Mouse (Mus musculus) hindbrain, embryonic 11.5 days (tissue): Measurements from ENCODE around the gene Srf. TPM values are rescaled to one million over a fixed set of nuclear protein-coding genes. Genes with fewer than 3 reads are reported as not detected.

Experiments used
- ATAC-seq: fragments of 200-750 bp; cut with Nextera tagmentation; 2 replicates; pipeline ENCODE4 v1.8.0; 2017; ENCODE audit warnings: mild to moderate bottlenecking, moderate TSS enrichment, moderate library complexity; ENCODE audit not compliant: low FRiP score
- DNase-seq: peaks from one replicate; pipeline ENCODE4 v3.0.0-alpha.2; 2015; ENCODE audit warnings: low spot score
- H3K27ac ChIP-seq: fragments of 300-500 bp; sonication (generic); 2 replicates; pipeline ENCODE4 v1.5.1; 2014; ENCODE audit warnings: mild to moderate bottlenecking, low read depth, low read length
- H3K27me3 ChIP-seq: fragments of 300-500 bp; sonication (generic); 2 replicates; pipeline ENCODE4 v1.6.1; 2014; ENCODE audit warnings: mild to moderate bottlenecking, low read length, moderate library complexity, mixed read lengths; ENCODE audit not compliant: control insufficient read depth, insufficient read depth
- H3K36me3 ChIP-seq: fragments of 300-500 bp; sonication (generic); 2 replicates; pipeline ENCODE4 v1.6.1; 2014; ENCODE audit warnings: mild to moderate bottlenecking, low read length, moderate library complexity, mixed read lengths; ENCODE audit not compliant: control insufficient read depth, insufficient read depth
- H3K4me1 ChIP-seq: fragments of 300-500 bp; sonication (generic); replicated peaks from 2 replicates; pipeline ENCODE4 v1.6.1; 2014; ENCODE audit warnings: low read length, mixed read lengths; ENCODE audit not compliant: control insufficient read depth, insufficient read depth
- H3K4me2 ChIP-seq: fragments of 300-500 bp; sonication (generic); replicated peaks from 2 replicates; pipeline ENCODE4 v1.6.1; 2014; ENCODE audit warnings: mild to moderate bottlenecking, low read depth, low read length
- H3K4me3 ChIP-seq: fragments of 300-500 bp; sonication (generic); 2 replicates; pipeline ENCODE4 v1.5.1; 2014; ENCODE audit warnings: low read depth, low read length
- H3K9ac ChIP-seq: fragments of 300-500 bp; sonication (generic); 2 replicates; pipeline ENCODE4 v1.6.1; 2014; ENCODE audit warnings: low read depth, low read length
- H3K9me3 ChIP-seq: fragments of 300-500 bp; sonication (generic); 2 replicates; pipeline ENCODE4 v1.6.1; 2016; ENCODE audit warnings: low read length; ENCODE audit not compliant: control insufficient read depth
- WGBS: fragments of 180-500 bp; shearing (Covaris S2); extraction: QIAGEN DNeasy Blood & Tissue Kit; methylation state at CpG from one replicate; pipeline ENCODE4 v1.1.7; 2014; 5-methylcytosine and 5-hydroxymethylcytosine counted together
- polyA plus RNA-seq: library from polyadenylated mRNA; unstranded; fragments of >200 nt; fragmentation: Nextera tagmentation; extraction: Ambion mirVana; gene quantifications from 2 replicates; pipeline ENCODE4 v1.2.1, GENCODE M21; 2014

Srf gene
- polyA plus RNA-seq, 1 experiment from 2014 or later = 8.2 TPM

GRCm38 (mm10) chr17:46520385-46520979 is 35.5 kb downstream of the Srf start:
- Histone ChIP-seq H3K9ac (no peak overlapping the region), H3K4me3 (no peak overlapping the region), H3K36me3 (no peaks in the 10 kb centered on the region), H3K4me1 (no peaks in the 10 kb centered on the region), H3K27me3 (peaks cover 4% of the 10 kb centered on the region; the same call in 1 of the 2 replicates), H3K9me3 (no peaks in the 10 kb centered on the region), H3K27ac (no peak overlapping the region), H3K4me2 (no peak overlapping the region; the same call in 1 of the 2 replicates)
- WGBS = 46% methylated on average over 25 of the region's 25 CpGs
- ATAC-seq = no peak
- peak; percentile 26 for DNase-seq

GRCm38 (mm10) chr17:46519971-46520370 is 36.0 kb downstream of the Srf start:
- Histone ChIP-seq H3K36me3 (no peaks in the 10 kb centered on the region), H3K4me1 (no peaks in the 10 kb centered on the region), H3K9me3 (no peaks in the 10 kb centered on the region), H3K4me3 (no peak overlapping the region), H3K9ac (no peak overlapping the region), H3K27ac (no peak overlapping the region), H3K4me2 (no peak overlapping the region; the same call in 1 of the 2 replicates), H3K27me3 (peaks cover 4% of the 10 kb centered on the region; the same call in 1 of the 2 replicates)
- DNase-seq (no peak), ATAC-seq (no peak)
- WGBS = 59% methylated on average over 10 of the region's 10 CpGs

- DNase-seq (no peak), ATAC-seq (no peak)
- Histone ChIP-seq H3K27me3 (no peaks in the 10 kb centered on the region), H3K9ac (no peak overlapping the region), H3K4me3 (no peak overlapping the region), H3K27ac (no peak overlapping the region), H3K4me1 (no peaks in the 10 kb centered on the region), H3K4me2 (no peak overlapping the region), H3K36me3 (no peaks in the 10 kb centered on the region), H3K9me3 (no peaks in the 10 kb centered on the region)
- 63% methylated on average over 2 of the region's 2 CpGs for WGBS
Measured at GRCm38 (mm10) chr17:46513329-46513728, 42.6 kb downstream of the Srf start.

- Histone ChIP-seq H3K4me2 (no peak overlapping the region), H3K9me3 (no peaks in the 10 kb centered on the region), H3K27ac (no peak overlapping the region), H3K9ac (no peak overlapping the region), H3K4me1 (no peaks in the 10 kb centered on the region), H3K4me3 (no peak overlapping the region), H3K36me3 (no peaks in the 10 kb centered on the region), H3K27me3 (no peaks in the 10 kb centered on the region)
- ATAC-seq (peak; percentile 53), DNase-seq (peak; percentile 54)
- WGBS = 45% methylated on average over 11 of the region's 11 CpGs
Measured at GRCm38 (mm10) chr17:46511059-46511710, 44.8 kb downstream of the Srf start.

- H3K9me3 ChIP-seq = no peaks in the 10 kb centered on the region
- 88% methylated on average over 3 of the region's 3 CpGs for WGBS
- ATAC-seq (no peak), DNase-seq (no peak)
- H3K4me3 ChIP-seq = no peak overlapping the region
- H3K36me3 ChIP-seq = no peaks in the 10 kb centered on the region
- no peaks in the 10 kb centered on the region for H3K27me3 ChIP-seq
- no peak overlapping the region for H3K4me2 ChIP-seq
- H3K9ac ChIP-seq = no peak overlapping the region
- no peaks in the 10 kb centered on the region for H3K4me1 ChIP-seq
- no peak overlapping the region for H3K27ac ChIP-seq
Measured at GRCm38 (mm10) chr17:46505617-46506016, 50.4 kb downstream of the Srf start.

GRCm38 (mm10) chr17:46503847-46504638 is 51.9 kb downstream of the Srf start:
- DNase-seq (no peak), ATAC-seq (no peak)
- Histone ChIP-seq H3K27me3 (no peaks in the 10 kb centered on the region), H3K27ac (no peak overlapping the region), H3K9ac (no peak overlapping the region), H3K9me3 (no peaks in the 10 kb centered on the region), H3K4me2 (no peak overlapping the region), H3K4me3 (no peak overlapping the region), H3K36me3 (no peaks in the 10 kb centered on the region), H3K4me1 (no peaks in the 10 kb centered on the region)
- 82% methylated on average over 14 of the region's 14 CpGs for WGBS

- WGBS = 92% methylated on average over 2 of the region's 2 CpGs
- H3K4me3 ChIP-seq = no peak overlapping the region
- ATAC-seq = no peak
Measured at GRCm38 (mm10) chr17:46502775-46503174, 53.2 kb downstream of the Srf start.

More at GRCm38 (mm10) chr17:46502775-46503174, 53.2 kb downstream of the Srf start:
- Histone ChIP-seq H3K27me3 (no peaks in the 10 kb centered on the region), H3K4me2 (no peak overlapping the region), H3K4me1 (0 out of 2 replicates have a peak, but pooled peaks cover under 1% of the 10 kb centered on the region), H3K36me3 (no peaks in the 10 kb centered on the region), H3K27ac (no peak overlapping the region), H3K9ac (no peak overlapping the region), H3K9me3 (no peaks in the 10 kb centered on the region)
- DNase-seq = no peak
